Mouse (Mus musculus): ENCODE results near the gene Hils1.
"Not testable (repeated sequence)": the region's sequence is repeated elsewhere in the genome, so short reads cannot be mapped to it uniquely, and the experiment has no call there.

Hils1 gene

GRCm38 (mm10) chr11:94952169-94952568 lies 15.2 kb upstream of the Hils1 start:
- DNase-seq (ENCODE audit: low spot score in 2 of 2): no peak

- DNase-seq (ENCODE audit: low spot score in 2 of 2): no peak
Measured at GRCm38 (mm10) chr11:94955103-94955502, 12.3 kb upstream of the Hils1 start.

GRCm38 (mm10) chr11:94957693-94958064 lies 9.7 kb upstream of the Hils1 start:
- no peak for DNase-seq (ENCODE audit: low spot score in 2 of 2)

GRCm38 (mm10) chr11:94958065-94958858 lies 9.1 kb upstream of the Hils1 start:
- DNase-seq (ENCODE audit: low spot score in 2 of 2): no peak

GRCm38 (mm10) chr11:94962534-94963101 lies 4.8 kb upstream of the Hils1 start:
- no peak for DNase-seq (ENCODE audit: low spot score in 2 of 2)

GRCm38 (mm10) chr11:94968187-94968586 lies 794 bp downstream of the Hils1 start:
- no peak for DNase-seq (ENCODE audit: low spot score in 2 of 2)

GRCm38 (mm10) chr11:94969709-94970108 lies 2.3 kb downstream of the Hils1 start:
- DNase-seq (ENCODE audit: low spot score in 2 of 2): not testable (repeated sequence)

GRCm38 (mm10) chr11:94970210-94970943 lies 3.0 kb downstream of the Hils1 start:
- DNase-seq (ENCODE audit: low spot score in 2 of 2): peak in 1 of 2 experiments; percentile 47

- no peak for DNase-seq (ENCODE audit: low spot score in 2 of 2)
Measured at GRCm38 (mm10) chr11:94971895-94972615, 4.7 kb downstream of the Hils1 start.

- no peak for DNase-seq (ENCODE audit: low spot score in 2 of 2)
Measured at GRCm38 (mm10) chr11:94972887-94973286, 5.5 kb downstream of the Hils1 start.

- DNase-seq (ENCODE audit: low spot score in 2 of 2): no peak
Measured at GRCm38 (mm10) chr11:94973313-94973712, 5.9 kb downstream of the Hils1 start.

GRCm38 (mm10) chr11:94974951-94975350 lies 7.6 kb downstream of the Hils1 start:
- DNase-seq (ENCODE audit: low spot score in 2 of 2): no peak

- no peak for DNase-seq (ENCODE audit: low spot score in 2 of 2)
Measured at GRCm38 (mm10) chr11:94976199-94976598, 8.8 kb downstream of the Hils1 start, which contains the start of gene Sgca. Sgca (minus strand) TSS chr11:94976327.

GRCm38 (mm10) chr11:94978178-94978915 lies 11.0 kb downstream of the Hils1 start:
- no peak for DNase-seq (ENCODE audit: low spot score in 2 of 2)

- DNase-seq (ENCODE audit: low spot score in 2 of 2): peak; percentile 88 to 94
Measured at GRCm38 (mm10) chr11:94978947-94979346, 11.6 kb downstream of the Hils1 start.

- no peak for DNase-seq (ENCODE audit: low spot score in 2 of 2)
Measured at GRCm38 (mm10) chr11:94979462-94980179, 12.2 kb downstream of the Hils1 start.

- DNase-seq (ENCODE audit: low spot score in 2 of 2): no peak
Measured at GRCm38 (mm10) chr11:94985140-94985539, 17.7 kb downstream of the Hils1 start.

GRCm38 (mm10) chr11:94985822-94986221 lies 18.4 kb downstream of the Hils1 start:
- DNase-seq (ENCODE audit: low spot score in 2 of 2): no peak

GRCm38 (mm10) chr11:94986435-94986834 lies 19.0 kb downstream of the Hils1 start:
- no peak for DNase-seq (ENCODE audit: low spot score in 2 of 2)

GRCm38 (mm10) chr11:94987341-94987740 lies 19.9 kb downstream of the Hils1 start:
- no peak for DNase-seq (ENCODE audit: low spot score in 2 of 2)

- DNase-seq (ENCODE audit: low spot score in 2 of 2): no peak
Measured at GRCm38 (mm10) chr11:94987851-94988250, 20.5 kb downstream of the Hils1 start.

Measured in spleen, postnatal 14 days (tissue).